Mouse (Mus musculus): ENCODE data around the gene Arhgdia. TPM values are rescaled to one million over a fixed set of nuclear protein-coding genes. Genes with fewer than 3 reads are reported as not detected.

Arhgdia gene
- total and polyA plus RNA-seq, 2 experiments = 14.9 to 188 TPM

GRCm38 (mm10) chr11:120545964-120546363, 35.5 kb downstream of the Arhgdia start:
- Histone ChIP-seq H3K4me3 (ENCODE audit: insufficient read depth, low read depth, low read length) (no peak overlapping the region), H3K4me1 (ENCODE audit: control insufficient read depth, insufficient read depth, low read length) (peaks cover 19% of the 10 kb centered on the region)
- 91% methylated on average over 3 of the region's 3 CpGs for WGBS

GRCm38 (mm10) chr11:120542376-120542775, 39.0 kb downstream of the Arhgdia start:
- H3K4me3 ChIP-seq (ENCODE audit: insufficient read depth, low read depth, low read length) = no peak overlapping the region
- no peaks in the 10 kb centered on the region for H3K27me3 ChIP-seq (ENCODE audit: control insufficient read depth, insufficient read depth, low read length)
- DNase-seq (ENCODE audit: extremely low read depth, low read depth, low spot score) = no peak
- H3K4me1 ChIP-seq (ENCODE audit: control insufficient read depth, insufficient read depth, low read length) = peaks cover 34% of the 10 kb centered on the region
- H3K36me3 ChIP-seq (ENCODE audit: control insufficient read depth, insufficient read depth, low read length) = no peaks in the 10 kb centered on the region
- no peak overlapping the region; the same call in 1 of the 2 replicates for H3K27ac ChIP-seq (replicated peaks; ENCODE audit: insufficient read depth, low read depth, low read length)
- H3K79me2 ChIP-seq (ENCODE audit: control insufficient read depth, insufficient read depth, low read length) = no peaks in the 10 kb centered on the region; the same call in 1 of the 2 replicates
- no peak overlapping the region; the same call in 1 of the 2 replicates for H3K9ac ChIP-seq (ENCODE audit: low read depth, low read length)
- no peak for TF ChIP-seq CTCF (IDR thresholded peaks at IDR 0.05; ENCODE audit: low read depth, low read length)
- TF ChIP-seq POLR2A (IDR thresholded peaks at IDR 0.05; ENCODE audit: extremely low read depth, insufficient read depth, low read length) = no peak
- 61% methylated on average over 6 of the region's 6 CpGs for WGBS

More at GRCm38 (mm10) chr11:120545964-120546363, 35.5 kb downstream of the Arhgdia start:
- TF ChIP-seq CTCF (IDR thresholded peaks at IDR 0.05; ENCODE audit: low read depth, low read length) (no peak), POLR2A (IDR thresholded peaks at IDR 0.05; ENCODE audit: extremely low read depth, insufficient read depth, low read length) (no peak)
- no peaks in the 10 kb centered on the region for H3K36me3 ChIP-seq (ENCODE audit: control insufficient read depth, insufficient read depth, low read length)
- no peaks in the 10 kb centered on the region; the same call in 1 of the 2 replicates for H3K79me2 ChIP-seq (ENCODE audit: control insufficient read depth, insufficient read depth, low read length)
- no peak overlapping the region for H3K9ac ChIP-seq (ENCODE audit: low read depth, low read length)
- H3K27me3 ChIP-seq (ENCODE audit: control insufficient read depth, insufficient read depth, low read length) = no peaks in the 10 kb centered on the region
- no peak for DNase-seq (ENCODE audit: extremely low read depth, low read depth, low spot score)
- no peak overlapping the region for H3K27ac ChIP-seq (replicated peaks; ENCODE audit: insufficient read depth, low read depth, low read length)

- WGBS = 43% methylated on average over 4 of the region's 4 CpGs
- DNase-seq (ENCODE audit: extremely low read depth, low read depth, low spot score) = peak; percentile 68
- Histone ChIP-seq H3K4me1 (ENCODE audit: control insufficient read depth, insufficient read depth, low read length) (peaks cover 32% of the 10 kb centered on the region), H3K36me3 (ENCODE audit: control insufficient read depth, insufficient read depth, low read length) (no peaks in the 10 kb centered on the region), H3K4me3 (ENCODE audit: insufficient read depth, low read depth, low read length) (no peak overlapping the region), H3K27ac (replicated peaks; ENCODE audit: insufficient read depth, low read depth, low read length) (peak overlapping the region; percentile 9; the same call in 1 of the 2 replicates), H3K27me3 (ENCODE audit: control insufficient read depth, insufficient read depth, low read length) (no peaks in the 10 kb centered on the region), H3K9ac (ENCODE audit: low read depth, low read length) (no peak overlapping the region), H3K79me2 (ENCODE audit: control insufficient read depth, insufficient read depth, low read length) (no peaks in the 10 kb centered on the region; the same call in 1 of the 2 replicates)
- TF ChIP-seq POLR2A (IDR thresholded peaks at IDR 0.05; ENCODE audit: extremely low read depth, insufficient read depth, low read length) (no peak), CTCF (IDR thresholded peaks at IDR 0.05; ENCODE audit: low read depth, low read length) (peak; percentile 76)
Measured at GRCm38 (mm10) chr11:120541907-120542306, 39.5 kb downstream of the Arhgdia start.

GRCm38 (mm10) chr11:120539285-120540014, 42.0 kb downstream of the Arhgdia start:
- peak overlapping the region; percentile 26 for H3K9ac ChIP-seq (ENCODE audit: low read depth, low read length)
- H3K4me1 ChIP-seq (ENCODE audit: control insufficient read depth, insufficient read depth, low read length) = peaks cover 36% of the 10 kb centered on the region
- TF ChIP-seq POLR2A (IDR thresholded peaks at IDR 0.05; ENCODE audit: extremely low read depth, insufficient read depth, low read length) (no peak), CTCF (IDR thresholded peaks at IDR 0.05; ENCODE audit: low read depth, low read length) (no peak)
- H3K36me3 ChIP-seq (ENCODE audit: control insufficient read depth, insufficient read depth, low read length) = peaks cover 2% of the 10 kb centered on the region; the same call in 1 of the 2 replicates
- peak; percentile 91 for DNase-seq (ENCODE audit: extremely low read depth, low read depth, low spot score)
- peaks cover 5% of the 10 kb centered on the region; the same call in 1 of the 2 replicates for H3K79me2 ChIP-seq (ENCODE audit: control insufficient read depth, insufficient read depth, low read length)
- H3K27ac ChIP-seq (replicated peaks; ENCODE audit: insufficient read depth, low read depth, low read length) = peak overlapping the region; percentile 69
- WGBS = 20% methylated on average over 10 of the region's 10 CpGs
- no peak overlapping the region for H3K4me3 ChIP-seq (ENCODE audit: insufficient read depth, low read depth, low read length)
- H3K27me3 ChIP-seq (ENCODE audit: control insufficient read depth, insufficient read depth, low read length) = no peaks in the 10 kb centered on the region

- Histone ChIP-seq H3K9ac (ENCODE audit: low read depth, low read length) (peak overlapping the region; percentile 7), H3K4me1 (ENCODE audit: control insufficient read depth, insufficient read depth, low read length) (peaks cover 38% of the 10 kb centered on the region), H3K79me2 (ENCODE audit: control insufficient read depth, insufficient read depth, low read length) (peaks cover 7% of the 10 kb centered on the region; the same call in 1 of the 2 replicates), H3K36me3 (ENCODE audit: control insufficient read depth, insufficient read depth, low read length) (peaks cover 2% of the 10 kb centered on the region; the same call in 1 of the 2 replicates), H3K27ac (replicated peaks; ENCODE audit: insufficient read depth, low read depth, low read length) (peak overlapping the region; percentile 64), H3K27me3 (ENCODE audit: control insufficient read depth, insufficient read depth, low read length) (no peaks in the 10 kb centered on the region), H3K4me3 (ENCODE audit: insufficient read depth, low read depth, low read length) (no peak overlapping the region)
- 25% methylated on average over 8 of the region's 8 CpGs for WGBS
- no peak for TF ChIP-seq CTCF (IDR thresholded peaks at IDR 0.05; ENCODE audit: low read depth, low read length)
- no peak for TF ChIP-seq POLR2A (IDR thresholded peaks at IDR 0.05; ENCODE audit: extremely low read depth, insufficient read depth, low read length)
- DNase-seq (ENCODE audit: extremely low read depth, low read depth, low spot score) = no peak
Measured at GRCm38 (mm10) chr11:120538955-120539284, 42.5 kb downstream of the Arhgdia start.

GRCm38 (mm10) chr11:120538485-120538884, 42.9 kb downstream of the Arhgdia start:
- TF ChIP-seq POLR2A (IDR thresholded peaks at IDR 0.05; ENCODE audit: extremely low read depth, insufficient read depth, low read length) = no peak
- TF ChIP-seq CTCF (IDR thresholded peaks at IDR 0.05; ENCODE audit: low read depth, low read length) = no peak
- Histone ChIP-seq H3K4me1 (ENCODE audit: control insufficient read depth, insufficient read depth, low read length) (peaks cover 38% of the 10 kb centered on the region), H3K27me3 (ENCODE audit: control insufficient read depth, insufficient read depth, low read length) (no peaks in the 10 kb centered on the region), H3K9ac (ENCODE audit: low read depth, low read length) (peak overlapping the region; percentile 10), H3K36me3 (ENCODE audit: control insufficient read depth, insufficient read depth, low read length) (peaks cover 2% of the 10 kb centered on the region; the same call in 1 of the 2 replicates), H3K79me2 (ENCODE audit: control insufficient read depth, insufficient read depth, low read length) (peaks cover 7% of the 10 kb centered on the region; the same call in 1 of the 2 replicates), H3K27ac (replicated peaks; ENCODE audit: insufficient read depth, low read depth, low read length) (peak overlapping the region; percentile 64), H3K4me3 (ENCODE audit: insufficient read depth, low read depth, low read length) (no peak overlapping the region)
- peak; percentile 95 for DNase-seq (ENCODE audit: extremely low read depth, low read depth, low spot score)
- 8% methylated on average over 3 of the region's 3 CpGs for WGBS
